Mouse (Mus musculus): Measurements from ENCODE around the gene Ints2. TPM values are rescaled to one million over a fixed set of nuclear protein-coding genes. Genes with fewer than 3 reads are reported as not detected.

The Ints2 gene
- 7.8 and 9.7 TPM in 2 replicates for polyA plus RNA-seq (2015; fragmentation: Nextera tagmentation; extraction: Ambion mirVana)

DNA sequence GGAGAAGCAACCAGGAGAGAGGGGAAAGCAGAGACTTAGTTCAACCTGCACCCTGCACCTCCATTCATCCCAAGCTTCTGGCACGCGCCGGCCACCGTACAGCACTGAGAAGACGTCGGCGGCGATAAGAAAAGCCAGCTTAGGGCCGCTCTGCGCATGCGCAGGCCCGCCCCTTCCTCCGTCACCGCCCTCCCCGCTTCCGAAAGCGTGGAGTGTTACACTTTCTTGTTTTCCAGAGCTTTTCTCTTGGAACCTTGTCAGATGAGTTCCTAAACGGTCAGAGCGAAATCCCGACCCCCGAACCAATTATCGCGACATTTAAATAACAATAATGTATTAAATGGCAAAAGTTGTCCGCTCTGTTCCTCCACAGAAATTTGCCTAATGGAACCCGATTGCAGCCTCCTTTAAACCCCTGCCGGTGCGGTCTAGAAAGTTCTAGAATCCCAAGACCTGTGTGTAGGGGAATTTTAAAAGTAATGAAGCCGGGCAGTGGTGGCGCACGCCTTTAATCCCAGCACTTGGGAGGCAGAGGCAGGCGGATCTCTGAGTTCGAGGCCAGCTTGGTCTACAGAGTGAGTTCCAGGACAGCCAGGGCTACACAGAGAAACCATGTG, at the start of gene Ints2:
Ints2 (minus strand) TSS at position 116 of the 617 bp plus-strand sequence.

GRCm38 (mm10) chr11:86201037-86201786, 56.2 kb downstream of the Ints2 start, which contains the start of gene Brip1:
TSS of gene Brip1 (minus strand) at chr11:86201193.

Other genes starting within 250 kb of the Ints2 start
- gene Brip1, start 56.4 kb downstream of the Ints2 start, polyA plus RNA-seq (2015; fragmentation: Nextera tagmentation; extraction: Ambion mirVana): 0.49 and 1.1 TPM in 2 replicates
- 6.3 and 6.4 TPM in 2 replicates for gene Med13, start 100.0 kb upstream of the Ints2 start, polyA plus RNA-seq (2015; fragmentation: Nextera tagmentation; extraction: Ambion mirVana)
- 15.0 and 15.2 TPM in 2 replicates for gene Rnft1, start 227.1 kb upstream of the Ints2 start, polyA plus RNA-seq (2015; fragmentation: Nextera tagmentation; extraction: Ambion mirVana)

All from neural tube, postnatal 0 days (tissue).